Mouse (Mus musculus): Measurements from ENCODE around the gene Lrrfip2. TPM values are rescaled to one million over a fixed set of nuclear protein-coding genes. Genes with fewer than 3 reads are reported as not detected.

Lrrfip2 gene
- total RNA-seq, 2 experiments from 2014 or later: 37.2 to 38.0 TPM

GRCm38 (mm10) chr9:111124440-111124839 lies 7.0 kb downstream of the Lrrfip2 start:
- no peak overlapping the region for H3K4me3 ChIP-seq
- no peak overlapping the region for H3K27ac ChIP-seq
- no peak for DNase-seq (ENCODE audit: low spot score in 2 of 2)
- TF ChIP-seq CTCF (conservative IDR thresholded peaks at IDR 0.05): no peak

GRCm38 (mm10) chr9:111126735-111127134 lies 9.3 kb downstream of the Lrrfip2 start:
- no peak overlapping the region for H3K27ac ChIP-seq
- DNase-seq (ENCODE audit: low spot score in 2 of 2): no peak
- no peak overlapping the region for H3K4me3 ChIP-seq
- no peak for TF ChIP-seq CTCF (conservative IDR thresholded peaks at IDR 0.05)

- Histone ChIP-seq H3K27ac (no peak overlapping the region), H3K4me3 (no peak overlapping the region)
- no peak for TF ChIP-seq CTCF (conservative IDR thresholded peaks at IDR 0.05)
- DNase-seq (ENCODE audit: low spot score in 2 of 2): no peak
Measured at GRCm38 (mm10) chr9:111127749-111128148, 10.4 kb downstream of the Lrrfip2 start.

GRCm38 (mm10) chr9:111130126-111130525 lies 12.7 kb downstream of the Lrrfip2 start:
- H3K4me3 ChIP-seq: no peak overlapping the region
- DNase-seq (ENCODE audit: low spot score in 2 of 2): no peak
- no peak for TF ChIP-seq CTCF (conservative IDR thresholded peaks at IDR 0.05)
- H3K27ac ChIP-seq: no peak overlapping the region

GRCm38 (mm10) chr9:111138161-111138560 lies 20.8 kb downstream of the Lrrfip2 start:
- Histone ChIP-seq H3K4me3 (no peak overlapping the region), H3K27ac (no peak overlapping the region)
- TF ChIP-seq CTCF (conservative IDR thresholded peaks at IDR 0.05): no peak
- no peak for DNase-seq (ENCODE audit: low spot score in 2 of 2)

- TF ChIP-seq CTCF (conservative IDR thresholded peaks at IDR 0.05): no peak
- H3K4me3 ChIP-seq: no peak overlapping the region
- DNase-seq (ENCODE audit: low spot score in 2 of 2): no peak
- H3K27ac ChIP-seq: no peak overlapping the region
Measured at GRCm38 (mm10) chr9:111142721-111143120, 25.3 kb downstream of the Lrrfip2 start.

GRCm38 (mm10) chr9:111143387-111143786 lies 26.0 kb downstream of the Lrrfip2 start:
- H3K27ac ChIP-seq: no peak overlapping the region
- DNase-seq (ENCODE audit: low spot score in 2 of 2): no peak
- no peak for TF ChIP-seq CTCF (conservative IDR thresholded peaks at IDR 0.05)

GRCm38 (mm10) chr9:111144711-111145110 lies 27.3 kb downstream of the Lrrfip2 start:
- TF ChIP-seq CTCF (conservative IDR thresholded peaks at IDR 0.05): no peak
- H3K4me3 ChIP-seq: no peak overlapping the region
- no peak overlapping the region for H3K27ac ChIP-seq
- no peak for DNase-seq (ENCODE audit: low spot score in 2 of 2)

More at GRCm38 (mm10) chr9:111143387-111143786, 26.0 kb downstream of the Lrrfip2 start:
- H3K4me3 ChIP-seq: no peak overlapping the region

- Histone ChIP-seq H3K27ac (0 out of 2 replicates have a peak overlapping the region, but pooled peaks have one; percentile 39), H3K4me3 (no peak overlapping the region)
- DNase-seq (ENCODE audit: low spot score in 2 of 2): no peak
- TF ChIP-seq CTCF (conservative IDR thresholded peaks at IDR 0.05): no peak
Measured at GRCm38 (mm10) chr9:111145497-111146190, 28.3 kb downstream of the Lrrfip2 start.

GRCm38 (mm10) chr9:111146216-111146798 lies 28.9 kb downstream of the Lrrfip2 start:
- Histone ChIP-seq H3K4me3 (no peak overlapping the region), H3K27ac (0 out of 2 replicates have a peak overlapping the region, but pooled peaks have one; percentile 39)
- no peak for DNase-seq (ENCODE audit: low spot score in 2 of 2)
- TF ChIP-seq CTCF (conservative IDR thresholded peaks at IDR 0.05): no peak

- H3K4me3 ChIP-seq: no peak overlapping the region
- H3K27ac ChIP-seq: no peak overlapping the region
- DNase-seq (ENCODE audit: low spot score in 2 of 2): no peak
- TF ChIP-seq CTCF (conservative IDR thresholded peaks at IDR 0.05): no peak
Measured at GRCm38 (mm10) chr9:111148006-111148405, 30.6 kb downstream of the Lrrfip2 start.

- TF ChIP-seq CTCF (conservative IDR thresholded peaks at IDR 0.05): no peak
- DNase-seq (ENCODE audit: low spot score in 2 of 2): no peak
Measured at GRCm38 (mm10) chr9:111148414-111148813, 31.0 kb downstream of the Lrrfip2 start.

GRCm38 (mm10) chr9:111149188-111149945 lies 32.0 kb downstream of the Lrrfip2 start:
- no peak for TF ChIP-seq CTCF (conservative IDR thresholded peaks at IDR 0.05)
- Histone ChIP-seq H3K4me3 (no peak overlapping the region), H3K27ac (no peak overlapping the region)
- no peak for DNase-seq (ENCODE audit: low spot score in 2 of 2)

More at GRCm38 (mm10) chr9:111148414-111148813, 31.0 kb downstream of the Lrrfip2 start:
- Histone ChIP-seq H3K4me3 (no peak overlapping the region), H3K27ac (no peak overlapping the region)

Data from layer of hippocampus, adult 2 months (tissue).